Mouse (Mus musculus): Measurements from ENCODE around the gene Gm45713.

DNA sequence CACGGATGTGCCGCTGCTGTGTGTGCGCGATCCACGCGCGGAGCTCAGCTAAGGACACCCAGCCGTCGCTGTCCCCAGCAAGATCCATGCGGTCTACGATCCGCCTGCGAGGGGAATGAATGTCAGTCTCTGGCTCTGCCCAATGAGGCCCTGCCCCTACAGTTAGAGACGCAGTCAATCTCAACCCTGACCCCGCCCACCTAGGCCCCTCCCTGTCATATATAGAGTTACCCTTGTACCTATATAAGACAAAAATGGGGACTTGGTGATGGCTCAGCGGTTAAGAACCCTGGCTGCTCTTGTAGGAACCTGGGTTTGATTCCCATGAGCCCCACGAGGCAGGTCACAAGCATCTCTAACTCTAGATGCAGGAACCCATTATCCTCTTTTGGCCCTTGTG lies 47.4 kb downstream of the Gm45713 start:
- no peak for TF ChIP-seq CTCF (IDR thresholded peaks at IDR 0.05; ENCODE audit: control insufficient read depth, insufficient read depth, insufficient read length)
- no peak for TF ChIP-seq MYOD1 (IDR thresholded peaks at IDR 0.05; ENCODE audit: control insufficient read depth, insufficient read length, low read depth)
- no peak for TF ChIP-seq FOSL1 (IDR thresholded peaks at IDR 0.05; ENCODE audit: insufficient read depth, low read length, poor library complexity, severe bottlenecking)
- no peak for TF ChIP-seq CEBPB (IDR thresholded peaks at IDR 0.05; ENCODE audit: low read depth)
